Mouse (Mus musculus): ENCODE data around the gene Rars. TPM values are rescaled to one million over a fixed set of nuclear protein-coding genes. Genes with fewer than 3 reads are reported as not detected.
"Not testable (repeated sequence)": the region's sequence is repeated elsewhere in the genome, so short reads cannot be mapped to it uniquely, and the experiment has no call there.

Rars gene
- polyA plus RNA-seq, 1 experiment from 2014 or later = 109 TPM

- H3K4me1 ChIP-seq = peaks cover 7% of the 10 kb centered on the region; the same call in 1 of the 2 replicates
- 81% methylated on average over 8 of the region's 9 CpGs for WGBS
- H3K27ac ChIP-seq = no peak overlapping the region
- H3K4me3 ChIP-seq = no peak overlapping the region
- H3K27me3 ChIP-seq (ENCODE audit: low read depth, poor library complexity, severe bottlenecking) = no peaks in the 10 kb centered on the region
- H3K9me3 ChIP-seq (replicated peaks) = no peaks in the 10 kb centered on the region
- H3K36me3 ChIP-seq = no peaks in the 10 kb centered on the region
- no peak for DNase-seq (ENCODE audit: low spot score)
These were observed 21.3 kb upstream of the Rars start for GRCm38 (mm10) chr11:35855567-35855966.

GRCm38 (mm10) chr11:35854941-35855340 lies 20.6 kb upstream of the Rars start:
- 95% methylated on average over 5 of the region's 5 CpGs for WGBS
- Histone ChIP-seq H3K4me3 (no peak overlapping the region), H3K9me3 (replicated peaks) (no peaks in the 10 kb centered on the region), H3K27me3 (ENCODE audit: low read depth, poor library complexity, severe bottlenecking) (no peaks in the 10 kb centered on the region), H3K36me3 (no peaks in the 10 kb centered on the region), H3K27ac (no peak overlapping the region), H3K4me1 (peaks cover 7% of the 10 kb centered on the region; the same call in 1 of the 2 replicates)
- no peak for DNase-seq (ENCODE audit: low spot score)

GRCm38 (mm10) chr11:35853651-35854050 lies 19.3 kb upstream of the Rars start:
- H3K27ac ChIP-seq = no peak overlapping the region
- H3K27me3 ChIP-seq (ENCODE audit: low read depth, poor library complexity, severe bottlenecking) = no peaks in the 10 kb centered on the region
- WGBS = 94% methylated on average over 4 of the region's 4 CpGs
- no peaks in the 10 kb centered on the region for H3K9me3 ChIP-seq (replicated peaks)
- no peak overlapping the region for H3K4me3 ChIP-seq
- no peaks in the 10 kb centered on the region for H3K36me3 ChIP-seq
- peaks cover 7% of the 10 kb centered on the region; the same call in 1 of the 2 replicates for H3K4me1 ChIP-seq
- DNase-seq (ENCODE audit: low spot score) = no peak

- 63% methylated on average over 4 of the region's 4 CpGs for whole genome bisulfite sequencing
- Histone ChIP-seq H3K36me3 (no peaks in the 10 kb centered on the region), H3K27me3 (ENCODE audit: low read depth, poor library complexity, severe bottlenecking) (no peaks in the 10 kb centered on the region), H3K4me3 (no peak overlapping the region), H3K9me3 (replicated peaks) (no peaks in the 10 kb centered on the region), H3K4me1 (peaks cover 7% of the 10 kb centered on the region; the same call in 1 of the 2 replicates), H3K27ac (no peak overlapping the region)
- peak; percentile 59 for DNase-seq (ENCODE audit: low spot score)
These were observed 18.4 kb upstream of the Rars start for GRCm38 (mm10) chr11:35852731-35853130.

- 88% methylated on average over 9 of the region's 9 CpGs for WGBS
- Histone ChIP-seq H3K36me3 (peaks cover 3% of the 10 kb centered on the region; the same call in 1 of the 2 replicates), H3K9me3 (replicated peaks) (no peaks in the 10 kb centered on the region), H3K4me3 (no peak overlapping the region), H3K27ac (no peak overlapping the region), H3K4me1 (0 out of 2 replicates have a peak, but pooled peaks cover 3% of the 10 kb centered on the region), H3K27me3 (ENCODE audit: low read depth, poor library complexity, severe bottlenecking) (no peaks in the 10 kb centered on the region)
- no peak for DNase-seq (ENCODE audit: low spot score)
These were observed 10.0 kb upstream of the Rars start for GRCm38 (mm10) chr11:35844299-35844698.

GRCm38 (mm10) chr11:35842560-35842959 lies 8.3 kb upstream of the Rars start:
- H3K36me3 ChIP-seq; H3K4me3 ChIP-seq; H3K27me3 ChIP-seq (ENCODE audit: low read depth, poor library complexity, severe bottlenecking); H3K9me3 ChIP-seq (replicated peaks); H3K27ac ChIP-seq; DNase-seq (ENCODE audit: low spot score): not testable (repeated sequence)
- 83% methylated on average over 4 of the region's 4 CpGs for WGBS
- H3K4me1 ChIP-seq = peaks cover 18% of the 10 kb centered on the region

- Histone ChIP-seq H3K27ac (no peak overlapping the region), H3K4me1 (peaks cover 18% of the 10 kb centered on the region), H3K9me3 (replicated peaks) (no peaks in the 10 kb centered on the region), H3K27me3 (ENCODE audit: low read depth, poor library complexity, severe bottlenecking) (no peaks in the 10 kb centered on the region), H3K36me3 (peaks cover 3% of the 10 kb centered on the region; the same call in 1 of the 2 replicates), H3K4me3 (no peak overlapping the region)
- 92% methylated on average over 21 of the region's 21 CpGs for WGBS
- DNase-seq (ENCODE audit: low spot score) = no peak
These were observed 7.5 kb upstream of the Rars start for GRCm38 (mm10) chr11:35841738-35842325.

GRCm38 (mm10) chr11:35840806-35841205 lies 6.5 kb upstream of the Rars start:
- not testable (repeated sequence) for H3K36me3 ChIP-seq; H3K27ac ChIP-seq; DNase-seq (ENCODE audit: low spot score); H3K4me3 ChIP-seq; H3K27me3 ChIP-seq (ENCODE audit: low read depth, poor library complexity, severe bottlenecking); H3K9me3 ChIP-seq (replicated peaks)
- peaks cover 18% of the 10 kb centered on the region for H3K4me1 ChIP-seq
- 91% methylated on average over 4 of the region's 4 CpGs for WGBS

- peaks cover 3% of the 10 kb centered on the region; the same call in 1 of the 2 replicates for H3K36me3 ChIP-seq
- H3K4me3 ChIP-seq = no peak overlapping the region
- 84% methylated on average over 7 of the region's 7 CpGs for WGBS
These were observed 6.0 kb upstream of the Rars start for GRCm38 (mm10) chr11:35840282-35840681.

GRCm38 (mm10) chr11:35838345-35839338 lies 4.3 kb upstream of the Rars start:
- Histone ChIP-seq H3K4me3 (peak overlapping the region; percentile 52), H3K4me1 (peaks cover 16% of the 10 kb centered on the region), H3K36me3 (peaks cover 3% of the 10 kb centered on the region; the same call in 1 of the 2 replicates), H3K27me3 (ENCODE audit: low read depth, poor library complexity, severe bottlenecking) (no peaks in the 10 kb centered on the region), H3K9me3 (replicated peaks) (no peaks in the 10 kb centered on the region), H3K27ac (peak overlapping the region; percentile 85)
- peak; percentile 98 for DNase-seq (ENCODE audit: low spot score)
- WGBS = 28% methylated on average over 28 of the region's 28 CpGs

More at GRCm38 (mm10) chr11:35840282-35840681, 6.0 kb upstream of the Rars start:
- H3K27me3 ChIP-seq (ENCODE audit: low read depth, poor library complexity, severe bottlenecking) = no peaks in the 10 kb centered on the region
- no peak for DNase-seq (ENCODE audit: low spot score)
- no peaks in the 10 kb centered on the region for H3K9me3 ChIP-seq (replicated peaks)
- H3K27ac ChIP-seq = no peak overlapping the region
- H3K4me1 ChIP-seq = peaks cover 18% of the 10 kb centered on the region

GRCm38 (mm10) chr11:35837156-35838126 lies 3.1 kb upstream of the Rars start:
- DNase-seq (ENCODE audit: low spot score) = no peak
- Histone ChIP-seq H3K9me3 (replicated peaks) (no peaks in the 10 kb centered on the region), H3K27ac (peak overlapping the region; percentile 85), H3K4me3 (no peak overlapping the region), H3K36me3 (peaks cover 4% of the 10 kb centered on the region), H3K4me1 (peaks cover 21% of the 10 kb centered on the region), H3K27me3 (ENCODE audit: low read depth, poor library complexity, severe bottlenecking) (no peaks in the 10 kb centered on the region)
- WGBS = 81% methylated on average over 5 of the region's 5 CpGs

GRCm38 (mm10) chr11:35833270-35833669 lies 1.0 kb downstream of the Rars start:
- no peaks in the 10 kb centered on the region for H3K9me3 ChIP-seq (replicated peaks)
- H3K27me3 ChIP-seq (ENCODE audit: low read depth, poor library complexity, severe bottlenecking) = no peaks in the 10 kb centered on the region
- WGBS = 84% methylated on average over 6 of the region's 6 CpGs
- no peak for DNase-seq (ENCODE audit: low spot score)
- peaks cover 12% of the 10 kb centered on the region for H3K4me1 ChIP-seq
- H3K36me3 ChIP-seq = peaks cover 42% of the 10 kb centered on the region
- H3K27ac ChIP-seq = no peak overlapping the region
- peak overlapping the region; percentile 94 for H3K4me3 ChIP-seq
